Mouse (Mus musculus): ENCODE data around the gene Atat1. TPM values are rescaled to one million over a fixed set of nuclear protein-coding genes. Genes with fewer than 3 reads are reported as not detected.

Atat1 gene
- polyA plus RNA-seq, 1 experiment from 2014 or later, result 65.4 TPM

DNA sequence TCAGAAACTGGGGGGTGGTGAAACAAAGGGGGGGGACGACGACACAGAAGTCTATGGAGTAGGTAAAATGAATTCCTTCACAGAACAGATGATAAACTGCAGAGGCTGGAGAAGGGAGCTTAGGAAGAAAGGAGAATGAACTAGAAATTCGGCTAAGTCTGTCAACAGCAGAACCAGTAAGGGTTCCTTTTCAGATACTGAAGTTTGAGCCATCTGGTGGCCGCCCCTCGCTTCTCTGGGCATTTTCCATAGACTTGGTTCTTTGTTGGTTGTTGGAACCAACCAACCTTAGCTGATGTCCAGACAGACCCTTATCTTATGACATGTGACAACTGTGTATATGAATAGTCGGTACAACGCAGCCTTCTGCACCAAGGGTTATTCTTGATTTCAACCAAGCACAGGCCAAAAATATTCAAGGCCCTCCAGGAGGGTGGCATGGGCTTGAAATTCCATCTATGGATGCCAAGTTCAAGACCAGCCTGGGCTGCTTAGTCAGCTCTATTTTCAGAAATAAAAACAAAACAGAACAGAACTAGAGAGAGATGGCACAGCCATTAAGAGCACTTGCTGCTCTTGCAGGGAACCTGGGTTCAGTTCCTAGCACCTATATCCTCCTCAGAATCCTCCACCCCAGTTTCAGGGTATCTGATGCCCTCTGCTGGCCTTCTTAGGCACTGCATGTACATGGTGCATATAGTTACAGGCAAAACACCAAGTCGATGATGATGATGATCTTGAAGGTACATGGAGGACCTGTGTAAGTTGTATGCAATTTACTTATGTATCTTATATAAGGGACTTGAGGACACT, 38.8 kb downstream of the Atat1 start:
- peak overlapping the region; percentile 98 for H3K4me2 ChIP-seq
- H3K4me1 ChIP-seq (ENCODE audit: control insufficient read depth, insufficient read depth, low read length), result peaks cover 35% of the 10 kb centered on the region
- no peaks in the 10 kb centered on the region; the same call in 1 of the 2 replicates for H3K9me3 ChIP-seq (replicated peaks; ENCODE audit: control insufficient read depth, low read length)
- no peak for ATAC-seq (replicated peaks; ENCODE audit: insufficient number of reproducible peaks, low FRiP score, low TSS enrichment)
- WGBS (ENCODE audit: insufficient replicate concordance), result 67% methylated on average over 8 of the region's 8 CpGs
- peak overlapping the region; percentile 83 for H3K27ac ChIP-seq (ENCODE audit: low read depth, low read length)
- H3K36me3 ChIP-seq (ENCODE audit: control insufficient read depth, insufficient read depth, low read length), result peaks cover 20% of the 10 kb centered on the region
- H3K27me3 ChIP-seq (ENCODE audit: control insufficient read depth, insufficient read depth, low read length), result no peaks in the 10 kb centered on the region
- peak overlapping the region; percentile 49 for H3K4me3 ChIP-seq (ENCODE audit: low read depth, low read length)
- H3K9ac ChIP-seq (ENCODE audit: low read depth, low read length), result peak overlapping the region; percentile 90; the same call in 1 of the 2 replicates

DNA sequence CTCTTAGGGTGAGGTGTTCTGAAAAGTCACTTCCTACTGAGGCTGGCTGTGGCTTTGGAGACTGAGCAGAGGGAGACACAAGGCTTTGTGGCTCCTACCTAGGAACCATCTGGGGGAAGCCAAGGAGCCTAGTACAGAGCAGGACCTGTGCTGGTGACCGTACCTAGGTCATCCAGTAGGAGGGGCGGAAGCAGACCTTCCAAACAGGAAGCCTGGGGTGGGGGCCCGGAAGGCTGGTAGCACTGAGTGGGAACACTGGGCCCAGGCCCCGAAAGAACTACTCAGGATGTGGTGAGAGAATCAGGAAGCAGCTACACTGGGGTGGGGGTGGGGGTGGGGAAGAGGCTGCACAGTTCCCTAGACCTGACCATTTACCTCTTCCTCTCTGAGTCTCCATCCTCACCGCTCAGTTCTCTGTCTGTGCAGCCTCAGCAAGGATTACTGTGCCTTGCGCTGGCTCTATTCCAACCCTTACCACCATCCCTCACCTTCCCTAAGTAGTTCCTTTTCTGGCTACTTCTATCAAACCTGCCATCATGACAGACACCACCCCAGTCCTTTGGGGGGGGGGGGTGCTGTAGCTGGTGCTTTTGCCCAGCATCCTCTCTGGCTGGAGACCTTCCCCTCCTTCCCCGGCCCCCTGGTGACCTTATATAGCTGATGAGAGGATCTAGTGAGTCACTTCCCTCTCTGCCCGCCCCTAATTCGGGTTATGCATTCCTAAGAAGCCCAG, 39.6 kb downstream of the Atat1 start:
- ATAC-seq (replicated peaks; ENCODE audit: insufficient number of reproducible peaks, low FRiP score, low TSS enrichment), result peak; percentile 33; the same call in 1 of the 2 replicates
- WGBS (ENCODE audit: insufficient replicate concordance), result 40% methylated on average over 9 of the region's 9 CpGs
- peak overlapping the region; percentile 90 for H3K9ac ChIP-seq (ENCODE audit: low read depth, low read length)
- peak overlapping the region; percentile 49 for H3K4me3 ChIP-seq (ENCODE audit: low read depth, low read length)
- no peaks in the 10 kb centered on the region; the same call in 1 of the 2 replicates for H3K9me3 ChIP-seq (replicated peaks; ENCODE audit: control insufficient read depth, low read length)
- no peaks in the 10 kb centered on the region for H3K27me3 ChIP-seq (ENCODE audit: control insufficient read depth, insufficient read depth, low read length)
- H3K4me2 ChIP-seq, result peak overlapping the region; percentile 98
- H3K27ac ChIP-seq (ENCODE audit: low read depth, low read length), result peak overlapping the region; percentile 83
- H3K36me3 ChIP-seq (ENCODE audit: control insufficient read depth, insufficient read depth, low read length), result peaks cover 17% of the 10 kb centered on the region
- peaks cover 35% of the 10 kb centered on the region for H3K4me1 ChIP-seq (ENCODE audit: control insufficient read depth, insufficient read depth, low read length)

DNA sequence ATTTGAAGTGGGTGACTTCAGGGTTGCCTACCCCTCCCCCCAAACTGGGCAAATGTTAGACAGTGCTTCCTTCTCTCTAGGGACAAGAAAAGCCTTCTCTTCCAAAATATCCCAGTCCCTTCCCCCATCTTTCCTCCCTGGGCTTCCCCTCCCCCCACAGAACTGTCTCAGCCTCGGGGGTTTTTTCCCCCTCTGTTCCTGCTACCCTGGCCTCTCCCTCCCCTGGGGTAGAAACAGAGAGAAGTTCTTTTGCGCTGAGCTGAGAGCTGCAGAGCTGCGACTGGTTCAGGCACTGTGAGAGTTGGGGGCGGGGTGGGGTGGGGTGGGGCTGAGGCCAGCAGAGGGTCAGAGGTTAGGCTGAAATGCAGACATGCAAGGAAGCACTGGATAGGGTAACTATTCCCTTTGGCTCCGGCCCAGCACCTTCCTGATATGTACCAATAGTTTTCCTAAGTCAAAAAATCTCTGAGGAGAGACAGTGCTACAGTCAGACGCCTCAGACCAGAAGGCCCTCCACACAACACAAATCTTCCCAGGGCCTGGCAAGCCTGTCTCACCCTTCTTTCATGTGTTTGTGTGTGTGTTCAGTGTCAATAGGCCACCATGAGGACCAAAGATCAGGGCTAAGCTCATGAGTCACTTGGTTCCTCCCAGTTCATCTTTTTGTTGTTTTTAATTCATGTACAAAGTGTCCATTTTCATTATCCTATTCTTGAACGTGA, 40.4 kb downstream of the Atat1 start:
- ATAC-seq (replicated peaks; ENCODE audit: insufficient number of reproducible peaks, low FRiP score, low TSS enrichment), result peak; percentile 13; the same call in 1 of the 2 replicates
- peak overlapping the region; percentile 98 for H3K4me2 ChIP-seq
- H3K36me3 ChIP-seq (ENCODE audit: control insufficient read depth, insufficient read depth, low read length), result peaks cover 9% of the 10 kb centered on the region
- peaks cover 43% of the 10 kb centered on the region for H3K4me1 ChIP-seq (ENCODE audit: control insufficient read depth, insufficient read depth, low read length)
- peak overlapping the region; percentile 83 for H3K27ac ChIP-seq (ENCODE audit: low read depth, low read length)
- H3K27me3 ChIP-seq (ENCODE audit: control insufficient read depth, insufficient read depth, low read length), result no peaks in the 10 kb centered on the region
- H3K9me3 ChIP-seq (replicated peaks; ENCODE audit: control insufficient read depth, low read length), result no peaks in the 10 kb centered on the region; the same call in 1 of the 2 replicates
- 5% methylated on average over 7 of the region's 7 CpGs for WGBS (ENCODE audit: insufficient replicate concordance)
- H3K4me3 ChIP-seq (ENCODE audit: low read depth, low read length), result peak overlapping the region; percentile 49
- peak overlapping the region; percentile 90 for H3K9ac ChIP-seq (ENCODE audit: low read depth, low read length)

DNA sequence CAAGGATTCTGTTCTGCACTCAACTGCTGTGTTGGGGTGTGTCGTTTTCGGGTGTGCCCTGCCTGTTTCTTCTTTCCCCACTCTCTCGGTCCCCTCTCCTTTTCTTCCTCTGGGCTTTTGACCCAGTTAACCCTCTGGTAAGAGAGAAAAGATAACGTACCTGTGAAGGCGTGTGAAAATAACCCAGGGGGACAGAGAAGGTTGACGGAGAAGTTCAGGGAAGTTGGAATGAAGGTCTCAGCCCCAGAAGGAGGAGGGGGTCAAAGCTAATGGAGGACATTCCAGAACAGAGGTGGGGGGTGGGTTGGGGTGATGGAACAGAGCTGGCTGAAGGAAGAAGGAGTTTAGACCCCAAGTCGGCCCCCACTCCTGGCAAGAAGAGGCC, 40.9 kb downstream of the Atat1 start:
- peaks cover 46% of the 10 kb centered on the region for H3K4me1 ChIP-seq (ENCODE audit: control insufficient read depth, insufficient read depth, low read length)
- WGBS (ENCODE audit: insufficient replicate concordance), result 5% methylated on average over 7 of the region's 7 CpGs
- peaks cover 9% of the 10 kb centered on the region for H3K36me3 ChIP-seq (ENCODE audit: control insufficient read depth, insufficient read depth, low read length)
- peak overlapping the region; percentile 83 for H3K27ac ChIP-seq (ENCODE audit: low read depth, low read length)
- no peak for ATAC-seq (replicated peaks; ENCODE audit: insufficient number of reproducible peaks, low FRiP score, low TSS enrichment)
- H3K4me3 ChIP-seq (ENCODE audit: low read depth, low read length), result peak overlapping the region; percentile 49
- peak overlapping the region; percentile 90 for H3K9ac ChIP-seq (ENCODE audit: low read depth, low read length)
- H3K4me2 ChIP-seq, result peak overlapping the region; percentile 98
- H3K27me3 ChIP-seq (ENCODE audit: control insufficient read depth, insufficient read depth, low read length), result no peaks in the 10 kb centered on the region
- no peaks in the 10 kb centered on the region; the same call in 1 of the 2 replicates for H3K9me3 ChIP-seq (replicated peaks; ENCODE audit: control insufficient read depth, low read length)

DNA sequence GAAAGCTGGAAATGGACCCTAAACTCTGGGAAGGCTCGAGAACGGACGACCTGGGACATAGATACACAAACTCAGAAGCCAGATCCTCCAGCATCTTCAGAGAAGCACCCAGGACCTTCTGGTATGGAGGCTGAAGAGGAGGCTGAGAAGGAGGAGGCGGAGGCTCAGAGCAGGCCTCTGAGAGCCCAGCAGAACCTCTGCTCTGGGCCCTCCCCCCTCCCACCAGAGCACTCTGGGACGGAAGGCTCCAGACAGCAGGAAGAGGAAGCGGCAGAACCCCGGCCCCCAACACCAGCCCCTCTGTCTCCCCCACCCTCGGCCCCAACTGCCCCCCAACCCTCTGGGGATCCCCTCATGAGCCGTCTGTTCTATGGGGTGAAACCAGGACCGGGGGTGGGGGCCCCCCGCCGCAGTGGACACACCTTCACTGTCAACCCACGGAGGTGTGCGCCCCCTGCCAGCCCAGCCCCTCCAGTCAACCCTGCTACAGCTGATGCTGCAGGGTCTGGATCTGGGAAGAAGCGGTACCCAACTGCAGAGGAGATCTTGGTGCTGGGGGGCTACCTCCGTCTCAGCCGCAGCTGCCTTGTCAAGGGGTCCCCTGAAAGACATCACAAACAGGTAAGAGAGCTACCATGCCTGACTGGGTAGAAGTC, 41.6 kb downstream of the Atat1 start:
- Histone ChIP-seq H3K36me3 (ENCODE audit: control insufficient read depth, insufficient read depth, low read length) (peaks cover 9% of the 10 kb centered on the region), H3K27me3 (ENCODE audit: control insufficient read depth, insufficient read depth, low read length) (no peaks in the 10 kb centered on the region), H3K27ac (ENCODE audit: low read depth, low read length) (peak overlapping the region; percentile 83), H3K9ac (ENCODE audit: low read depth, low read length) (peak overlapping the region; percentile 90), H3K4me2 (peak overlapping the region; percentile 98), H3K4me1 (ENCODE audit: control insufficient read depth, insufficient read depth, low read length) (peaks cover 41% of the 10 kb centered on the region), H3K9me3 (replicated peaks; ENCODE audit: control insufficient read depth, low read length) (no peaks in the 10 kb centered on the region; the same call in 1 of the 2 replicates), H3K4me3 (ENCODE audit: low read depth, low read length) (peak overlapping the region; percentile 49)
- no peak for ATAC-seq (replicated peaks; ENCODE audit: insufficient number of reproducible peaks, low FRiP score, low TSS enrichment)
- WGBS (ENCODE audit: insufficient replicate concordance), result 24% methylated on average over 16 of the region's 17 CpGs

DNA sequence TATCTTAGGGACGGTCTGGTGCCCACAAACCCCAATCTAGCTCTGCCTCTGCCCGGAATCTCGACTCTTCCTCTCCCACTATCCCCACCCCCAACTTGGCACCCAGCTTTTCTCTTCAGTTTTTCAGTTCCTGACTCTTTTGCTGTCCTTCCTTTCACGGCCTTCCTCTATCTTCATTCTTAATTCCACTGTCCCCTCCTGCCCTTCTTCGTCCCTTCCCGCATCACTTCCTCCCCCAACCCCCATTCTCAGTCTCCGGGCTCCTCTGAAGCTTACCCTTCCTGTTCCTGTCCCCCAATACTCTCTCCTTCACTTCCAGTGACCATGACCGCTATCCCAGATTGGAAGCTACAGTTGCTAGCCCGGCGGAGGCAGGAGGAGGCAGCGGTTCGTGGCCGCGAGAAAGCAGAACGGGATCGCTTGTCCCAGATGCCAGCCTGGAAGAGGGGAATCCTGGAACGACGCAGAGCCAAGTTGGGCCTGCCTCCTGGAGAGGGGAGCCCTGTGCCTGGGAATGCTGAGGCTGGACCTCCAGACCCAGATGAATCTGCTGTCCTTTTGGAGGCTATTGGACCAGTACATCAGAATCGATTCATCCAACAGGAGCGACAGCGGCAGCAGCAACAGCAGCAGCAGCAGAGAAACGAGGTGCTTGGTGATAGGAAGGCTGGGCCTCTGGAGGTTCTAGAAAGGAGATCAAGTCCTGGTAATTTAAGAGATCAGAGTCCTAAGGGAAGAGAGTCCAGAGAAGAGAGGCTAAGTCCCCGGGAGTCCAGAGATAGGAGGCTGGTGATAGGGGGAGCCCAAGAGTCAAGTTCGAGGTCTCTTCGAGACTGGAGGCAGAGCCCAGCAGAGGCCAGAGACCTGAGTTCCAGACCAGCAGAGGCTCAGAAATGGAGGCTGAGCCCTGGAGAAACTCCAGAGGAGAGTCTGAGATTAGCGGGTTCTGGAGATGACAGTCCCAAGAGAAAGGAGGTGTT, 42.7 kb downstream of the Atat1 start:
- peak overlapping the region; percentile 98 for H3K4me2 ChIP-seq
- H3K9me3 ChIP-seq (replicated peaks; ENCODE audit: control insufficient read depth, low read length), result no peaks in the 10 kb centered on the region; the same call in 1 of the 2 replicates
- peaks cover 9% of the 10 kb centered on the region for H3K36me3 ChIP-seq (ENCODE audit: control insufficient read depth, insufficient read depth, low read length)
- peak overlapping the region; percentile 49 for H3K4me3 ChIP-seq (ENCODE audit: low read depth, low read length)
- peaks cover 35% of the 10 kb centered on the region for H3K4me1 ChIP-seq (ENCODE audit: control insufficient read depth, insufficient read depth, low read length)
- no peak for ATAC-seq (replicated peaks; ENCODE audit: insufficient number of reproducible peaks, low FRiP score, low TSS enrichment)
- 10% methylated on average over 26 of the region's 26 CpGs for WGBS (ENCODE audit: insufficient replicate concordance)
- peak overlapping the region; percentile 83 for H3K27ac ChIP-seq (ENCODE audit: low read depth, low read length)
- no peaks in the 10 kb centered on the region for H3K27me3 ChIP-seq (ENCODE audit: control insufficient read depth, insufficient read depth, low read length)
- H3K9ac ChIP-seq (ENCODE audit: low read depth, low read length), result peak overlapping the region; percentile 90

DNA sequence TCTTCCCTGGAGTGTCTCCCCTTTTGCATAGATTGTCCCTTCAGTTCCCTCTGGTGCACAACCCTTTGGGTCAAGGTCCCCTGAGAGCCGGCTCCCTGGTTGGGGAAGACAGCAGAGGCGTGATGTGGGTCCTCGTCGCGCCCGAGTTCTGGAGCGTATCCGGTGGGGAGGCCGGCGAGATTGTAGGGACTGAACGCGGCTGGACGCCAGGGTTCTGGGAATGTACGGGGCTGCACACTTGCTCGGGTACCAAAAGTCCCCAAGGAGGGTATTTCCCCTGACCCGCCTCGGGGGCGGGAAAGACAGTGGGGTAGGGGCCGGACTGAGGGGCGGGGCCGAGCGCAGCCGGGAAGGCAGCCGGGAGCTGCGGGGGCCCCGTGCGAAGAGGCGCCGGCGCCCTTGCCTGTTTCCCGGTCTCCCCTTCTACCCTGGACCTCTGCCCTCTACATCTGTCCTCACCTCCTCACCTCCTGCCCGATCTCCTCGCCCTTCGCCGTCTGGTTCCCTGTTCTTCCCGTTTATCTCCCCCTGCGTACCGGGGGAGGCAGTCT, 43.5 kb downstream of the Atat1 start:
- H3K4me3 ChIP-seq (ENCODE audit: low read depth, low read length), result peak overlapping the region; percentile 49
- ATAC-seq (replicated peaks; ENCODE audit: insufficient number of reproducible peaks, low FRiP score, low TSS enrichment), result peak; percentile 43
- 0% methylated on average over 30 of the region's 38 CpGs for WGBS (ENCODE audit: insufficient replicate concordance)

More for the DNA sequence above, 43.5 kb downstream of the Atat1 start:
- Histone ChIP-seq H3K27ac (ENCODE audit: low read depth, low read length) (peak overlapping the region; percentile 83), H3K27me3 (ENCODE audit: control insufficient read depth, insufficient read depth, low read length) (no peaks in the 10 kb centered on the region), H3K4me2 (peak overlapping the region; percentile 98), H3K36me3 (ENCODE audit: control insufficient read depth, insufficient read depth, low read length) (peaks cover 8% of the 10 kb centered on the region), H3K9ac (ENCODE audit: low read depth, low read length) (peak overlapping the region; percentile 90), H3K4me1 (ENCODE audit: control insufficient read depth, insufficient read depth, low read length) (peaks cover 35% of the 10 kb centered on the region), H3K9me3 (replicated peaks; ENCODE audit: control insufficient read depth, low read length) (no peaks in the 10 kb centered on the region; the same call in 1 of the 2 replicates)
